In genomic region chr10:118172876-118173275, GRCm38 (mm10) we compare ENCODE assay signal across 29 mouse cellular contexts. TPM values are rescaled to one million over a fixed set of nuclear protein-coding genes. Genes with fewer than 3 reads are reported as not detected.
DNase-seq lines count a peak whose midpoint lies in the region; ATAC-seq and TF ChIP-seq lines count a peak whose summit lies in the region.
"Had no signal": no experiment of that assay in that cellular context is flagged by ENCODE, and none has a peak within 500 bp of the region (broad histone marks: within the 10 kb centered on the region; RNA-seq: fewer than 3 reads in every experiment).

No protein-coding gene starts in this region.

- H3K4me3 ChIP-seq in embryonic facial prominence, embryonic 11.5 days (ENCODE audit: low read depth, low read length): no peak overlapping the region
- no peak overlapping the region for H3K4me3 ChIP-seq in embryonic facial prominence, embryonic 10.5 days
- H3K4me3 ChIP-seq in CH12.LX (replicated peaks in 1 of 3; ENCODE audit: low read depth in 2 of 3, low read length in 2 of 3, poor library complexity in 1 of 3): no peak overlapping the region
- H3K4me3 ChIP-seq in forebrain, embryonic 11.5 days (ENCODE audit: low read depth, low read length): no peak overlapping the region
- H3K4me3 ChIP-seq: embryonic facial prominence, embryonic 13.5 days; forebrain, embryonic 10.5 days; forebrain, embryonic 15.5 days; heart, adult 2 months; heart, embryonic 15.5 days; intestine, embryonic 15.5 days had no signal

- H3K79me2 ChIP-seq in CH12.LX (replicated peaks; ENCODE audit: control insufficient read depth, extremely low read depth, insufficient read depth, poor library complexity, severe bottlenecking): no peaks in the 10 kb centered on the region

- ATAC-seq in embryonic facial prominence, embryonic 11.5 days (replicated peaks; ENCODE audit: insufficient number of reproducible peaks, low FRiP score, low TSS enrichment, low read depth): no peak
- no peak for ATAC-seq in forebrain, embryonic 11.5 days (replicated peaks; ENCODE audit: low FRiP score)
- ATAC-seq: forebrain, embryonic 15.5 days; intestine, embryonic 15.5 days had no signal

- no peak for TF ChIP-seq POLR2A in CH12.LX (IDR thresholded peaks at IDR 0.05; ENCODE audit: low read depth, low read length)

- H3K27me3 ChIP-seq in embryonic facial prominence, embryonic 11.5 days (ENCODE audit: control insufficient read depth, insufficient read depth, low read length): no peaks in the 10 kb centered on the region
- H3K27me3 ChIP-seq in embryonic facial prominence, embryonic 10.5 days (replicated peaks; ENCODE audit: low read depth, poor library complexity, severe bottlenecking): no peaks in the 10 kb centered on the region
- no peaks in the 10 kb centered on the region for H3K27me3 ChIP-seq in CH12.LX (replicated peaks)
- H3K27me3 ChIP-seq in forebrain, embryonic 11.5 days (ENCODE audit: control insufficient read depth, insufficient read depth, low read length): no peaks in the 10 kb centered on the region
- H3K27me3 ChIP-seq: embryonic facial prominence, embryonic 13.5 days; forebrain, embryonic 15.5 days; heart, embryonic 15.5 days; intestine, embryonic 15.5 days had no signal

- H3K9me3 ChIP-seq in embryonic facial prominence, embryonic 11.5 days (replicated peaks; ENCODE audit: control insufficient read depth, low read length): no peaks in the 10 kb centered on the region
- no peaks in the 10 kb centered on the region for H3K9me3 ChIP-seq in embryonic facial prominence, embryonic 10.5 days
- no peaks in the 10 kb centered on the region for H3K9me3 ChIP-seq in CH12.LX (replicated peaks; ENCODE audit: low read length)
- H3K9me3 ChIP-seq in forebrain, embryonic 11.5 days (ENCODE audit: control insufficient read depth, low read length): no peaks in the 10 kb centered on the region
- H3K9me3 ChIP-seq: embryonic facial prominence, embryonic 13.5 days; forebrain, embryonic 10.5 days; forebrain, embryonic 15.5 days; heart, embryonic 15.5 days; intestine, embryonic 15.5 days had no signal

- no peak overlapping the region for H3K9ac ChIP-seq in embryonic facial prominence, embryonic 11.5 days (replicated peaks; ENCODE audit: low read length)
- no peak overlapping the region for H3K9ac ChIP-seq in CH12.LX (ENCODE audit: insufficient read depth, low read depth)
- no peak overlapping the region for H3K9ac ChIP-seq in forebrain, embryonic 11.5 days (ENCODE audit: low read length)
- H3K9ac ChIP-seq: embryonic facial prominence, embryonic 13.5 days; forebrain, embryonic 15.5 days; heart, embryonic 15.5 days; hindbrain, embryonic 14.5 days; intestine, embryonic 15.5 days had no signal

- no peak overlapping the region for H3K4me2 ChIP-seq in embryonic facial prominence, embryonic 11.5 days (ENCODE audit: low read depth, low read length)
- peak overlapping the region; percentile 41; the same call in 1 of the 2 replicates for H3K4me2 ChIP-seq in CH12.LX (ENCODE audit: insufficient read depth, low read depth, poor library complexity, severe bottlenecking)
- no peak overlapping the region for H3K4me2 ChIP-seq in forebrain, embryonic 11.5 days (ENCODE audit: low read depth, low read length, severe bottlenecking)
- H3K4me2 ChIP-seq: embryonic facial prominence, embryonic 13.5 days; forebrain, embryonic 15.5 days; heart, embryonic 11.5 days; heart, embryonic 15.5 days; hindbrain, embryonic 14.5 days; intestine, embryonic 15.5 days had no signal

- TF ChIP-seq RAD21 in CH12.LX (IDR thresholded peaks at IDR 0.05; ENCODE audit: low read depth, low read length): no peak

- 89% methylated on average over 3 of the region's 3 CpGs for WGBS in embryonic facial prominence, embryonic 11.5 days
- WGBS in embryonic facial prominence, embryonic 10.5 days: 95% methylated on average over 3 of the region's 3 CpGs
- WGBS in forebrain, embryonic 11.5 days: 93% methylated on average over 3 of the region's 3 CpGs

- in situ Hi-C loops in CH12.LX (cut with MboI; ENCODE audit: low pct_ligation_motif_present, low pct_unique_long_range_greater_than_20kb, low sequenced_read_pairs): loop anchor here (25.0 kb wide), 2 partner anchors 189 to 364 kb away; partner anchors contain the start of gene Gm9049

- TF ChIP-seq EP300 in CH12.LX (IDR thresholded peaks at IDR 0.05; ENCODE audit: low read length): no peak

- dilution Hi-C loops in CH12.LX (cut with MboI; ENCODE audit: extremely low pct_ligation_motif_present, extremely low pct_unique_long_range_greater_than_20kb, low sequenced_read_pairs): no loop called here

- DNase-seq in embryonic facial prominence, embryonic 11.5 days (ENCODE audit: low spot score): peak; percentile 9
- no peak for DNase-seq in embryonic facial prominence, embryonic 10.5 days (ENCODE audit: low spot score)
- no peak for DNase-seq in CH12.LX (ENCODE audit: extremely low read depth)
- DNase-seq in fibroblast of lung, adult 2 months (ENCODE audit: low read depth): peak; percentile 35
- DNase-seq in forebrain, embryonic 11.5 days (ENCODE audit: low spot score): no peak
- no peak for DNase-seq in yolk sac, embryonic 10.5 days (ENCODE audit: low spot score)
- no peak for DNase-seq in frontal cortex, adult 2 months (ENCODE audit: extremely low spot score in 1 of 2, low spot score in 1 of 2)
- DNase-seq: adrenal gland, adult 8-10 months; adrenal gland, postnatal 36 days; cerebellum, adult 11 months; cerebellum, adult 8-10 months; cerebellum, postnatal 14 days; embryo, embryonic 11 days; gastrocnemius, postnatal 36 days; heart, adult 2 months; heart, postnatal 14 days; kidney, adult 18-20 months had no signal

- H3K4me1 ChIP-seq in embryonic facial prominence, embryonic 11.5 days (ENCODE audit: control insufficient read depth, insufficient read depth, low read length): no peaks in the 10 kb centered on the region
- peaks cover 5% of the 10 kb centered on the region; the same call in 1 of the 2 replicates for H3K4me1 ChIP-seq in embryonic facial prominence, embryonic 10.5 days
- peaks cover 0 to 5% of the 10 kb centered on the region in 2 experiments; a peak in 1 of 4 replicates for H3K4me1 ChIP-seq in CH12.LX (ENCODE audit: control insufficient read depth in 1 of 2, insufficient read depth in 2 of 2)
- no peaks in the 10 kb centered on the region for H3K4me1 ChIP-seq in forebrain, embryonic 11.5 days (replicated peaks; ENCODE audit: control insufficient read depth, insufficient read depth, low read length)
- H3K4me1 ChIP-seq: forebrain, embryonic 10.5 days; forebrain, embryonic 15.5 days; heart, embryonic 15.5 days; intestine, embryonic 15.5 days had no signal

- H3K36me3 ChIP-seq in embryonic facial prominence, embryonic 11.5 days (replicated peaks; ENCODE audit: control insufficient read depth, insufficient read depth, low read depth, low read length): no peaks in the 10 kb centered on the region
- peaks cover 18% of the 10 kb centered on the region for H3K36me3 ChIP-seq in embryonic facial prominence, embryonic 10.5 days (replicated peaks)
- peaks cover 0 to 6% of the 10 kb centered on the region in 2 experiments for H3K36me3 ChIP-seq in CH12.LX (replicated peaks in 1 of 2; ENCODE audit: control insufficient read depth in 1 of 2, insufficient read depth in 1 of 2, low read length in 1 of 2)
- H3K36me3 ChIP-seq in forebrain, embryonic 11.5 days (ENCODE audit: control insufficient read depth, insufficient read depth, low read length): no peaks in the 10 kb centered on the region; the same call in 1 of the 2 replicates
- H3K36me3 ChIP-seq: forebrain, embryonic 15.5 days; heart, embryonic 15.5 days; intestine, embryonic 15.5 days had no signal

- no peak overlapping the region for H3K27ac ChIP-seq in embryonic facial prominence, embryonic 11.5 days (replicated peaks; ENCODE audit: low read depth, low read length)
- H3K27ac ChIP-seq in embryonic facial prominence, embryonic 10.5 days (replicated peaks): no peak overlapping the region
- no peak overlapping the region for H3K27ac ChIP-seq in CH12.LX (ENCODE audit: insufficient read depth, low read depth)
- H3K27ac ChIP-seq in forebrain, embryonic 11.5 days (ENCODE audit: low read depth, low read length): no peak overlapping the region
- H3K27ac ChIP-seq: embryonic facial prominence, embryonic 13.5 days; forebrain, embryonic 10.5 days; forebrain, embryonic 15.5 days; heart, adult 2 months; heart, embryonic 15.5 days; hindbrain, embryonic 14.5 days; intestine, embryonic 15.5 days had no signal

- no peak for TF ChIP-seq CTCF in CH12.LX (conservative IDR thresholded peaks at IDR 0.05 in 1 of 2, IDR thresholded peaks at IDR 0.05 in 1 of 2; ENCODE audit: low read depth in 2 of 2, low read length in 2 of 2)

TF ChIP-seq in CH12.LX, 34 proteins besides CTCF, POLR2A, EP300 and RAD21 (continues in another document):
- TF ChIP-seq MAFK (IDR thresholded peaks at IDR 0.05; ENCODE audit: insufficient replicate concordance, low read length) (no peak), CHD1 (IDR thresholded peaks at IDR 0.05; ENCODE audit: low read depth, low read length) (no peak), TCF12 (IDR thresholded peaks at IDR 0.05; ENCODE audit: low read depth, low read length) (no peak), ELF1 (IDR thresholded peaks at IDR 0.05; ENCODE audit: low read depth, low read length) (no peak), SMC3 (IDR thresholded peaks at IDR 0.05; ENCODE audit: low read depth, low read length) (no peak), HCFC1 (IDR thresholded peaks at IDR 0.05; ENCODE audit: low read depth, low read length) (no peak), MAX (IDR thresholded peaks at IDR 0.05; ENCODE audit: low read length) (no peak), MEF2A (IDR thresholded peaks at IDR 0.05; ENCODE audit: borderline replicate concordance, low read depth, low read length) (no peak), KAT2A (IDR thresholded peaks at IDR 0.05; ENCODE audit: insufficient replicate concordance, low read length) (no peak)

RNA-seq across cellular contexts. Expression of gene Mdm1, which starts 31.3 kb away (rescaled TPM):
- polyA plus RNA-seq in embryonic facial prominence, embryonic 11.5 days (2014; fragmentation: Nextera tagmentation; extraction: Ambion mirVana): 54.6 and 60.8 TPM in 2 replicates
- polyA plus RNA-seq in embryonic facial prominence, embryonic 10.5 days (2016; fragmentation: Nextera tagmentation; extraction: Ambion mirVana): 56.7 and 58.0 TPM in 2 replicates
- total RNA-seq in CH12.LX (2012; rRNA removed): 6.8 and 7.7 TPM in 2 replicates
- total RNA-seq in CH12.LX (2014; rRNA removed): 10.4 and 12.6 TPM in 2 replicates
- 9.7 and 10.8 TPM in 2 replicates for polyA plus RNA-seq in CH12.LX (2012; ENCODE audit: insufficient read length, low read depth)
- 61.8 and 67.1 TPM in 2 replicates for polyA plus RNA-seq in forebrain, embryonic 11.5 days (2014; fragmentation: Nextera tagmentation; extraction: Ambion mirVana)
- polyA plus RNA-seq in frontal cortex, adult 2 months (2012; rRNA removed): 18.3 and 20.6 TPM in 2 replicates

RNA-seq across cellular contexts. Expression of gene Il22, which starts 31.9 kb away (rescaled TPM):
- polyA plus RNA-seq in embryonic facial prominence, embryonic 11.5 days (2014; fragmentation: Nextera tagmentation; extraction: Ambion mirVana): not detected in 2 replicates
- polyA plus RNA-seq in embryonic facial prominence, embryonic 10.5 days (2016; fragmentation: Nextera tagmentation; extraction: Ambion mirVana): not detected in 2 replicates
- total RNA-seq in CH12.LX (2012; rRNA removed) (not detected in 2 replicates), CH12.LX (2014; rRNA removed) (not detected in 2 replicates)
- not detected in 2 replicates for polyA plus RNA-seq in CH12.LX (2012; ENCODE audit: insufficient read length, low read depth)
- polyA plus RNA-seq in forebrain, embryonic 11.5 days (2014; fragmentation: Nextera tagmentation; extraction: Ambion mirVana): 0.24 TPM in 1 of 2 replicates, not detected in the other
- polyA plus RNA-seq in frontal cortex, adult 2 months (2012; rRNA removed): 0.08 TPM in 1 of 2 replicates, not detected in the other
- total RNA-seq: adrenal gland, adult 8-10 months; adrenal gland, postnatal 36 days; common myeloid progenitor, adult 5-6 weeks; ES-E14; gastrocnemius, adult 8-10 months; gastrocnemius, postnatal 36 days; heart, adult 2 months; heart, postnatal 14 days; hematopoietic stem cell, adult 5-6 weeks had no signal
- polyA plus RNA-seq: brain, embryonic 14.5 days; embryonic facial prominence, embryonic 13.5 days; forebrain, embryonic 15.5 days; heart, adult 2 months; heart, embryonic 11.5 days; heart, embryonic 15.5 days; hindbrain, embryonic 14.5 days; intestine, embryonic 15.5 days had no signal

Comparison
In these comparisons a context has a peak if more than half of its experiments do, and no peak if none do; other contexts are left out.
1. DNase-seq: peak in embryonic facial prominence, embryonic 11.5 days (single experiment) and fibroblast of lung, adult 2 months (single experiment); none in embryonic facial prominence, embryonic 10.5 days (single experiment), CH12.LX (single experiment), forebrain, embryonic 11.5 days (single experiment), yolk sac, embryonic 10.5 days (single experiment) and frontal cortex, adult 2 months (0 of 2).